Mouse (Mus musculus): Measurements from ENCODE around the gene Cadm2. TPM values are rescaled to one million over a fixed set of nuclear protein-coding genes. Genes with fewer than 3 reads are reported as not detected.

The Cadm2 gene
- total RNA-seq, 2 experiments from 2014 or later = 0.26 to 1.3 TPM

- intact Hi-C loops (cut with DNase I) = no loop called here
Observed at GRCm38 (mm10) chr16:66986879-66987278, 633.8 kb downstream of the Cadm2 start.

GRCm38 (mm10) chr16:66970912-66971311 is 649.8 kb downstream of the Cadm2 start:
- intact Hi-C loops (cut with DNase I) = no loop called here
- no peak for DNase-seq (ENCODE audit: low spot score)

More at GRCm38 (mm10) chr16:66986879-66987278, 633.8 kb downstream of the Cadm2 start:
- DNase-seq (ENCODE audit: low spot score) = no peak

GRCm38 (mm10) chr16:66969520-66970144 is 651.1 kb downstream of the Cadm2 start:
- no peak for DNase-seq (ENCODE audit: low spot score)
- intact Hi-C loops (cut with DNase I) = no loop called here

GRCm38 (mm10) chr16:66968336-66968735 is 652.4 kb downstream of the Cadm2 start:
- no peak for DNase-seq (ENCODE audit: low spot score)
- intact Hi-C loops (cut with DNase I) = no loop called here

GRCm38 (mm10) chr16:66967686-66968085 is 653.0 kb downstream of the Cadm2 start:
- intact Hi-C loops (cut with DNase I) = no loop called here
- DNase-seq (ENCODE audit: low spot score) = no peak

GRCm38 (mm10) chr16:66959146-66959545 is 661.6 kb downstream of the Cadm2 start:
- intact Hi-C loops (cut with DNase I) = no loop called here
- no peak for DNase-seq (ENCODE audit: low spot score)

GRCm38 (mm10) chr16:66955876-66956275 is 664.8 kb downstream of the Cadm2 start:
- intact Hi-C loops (cut with DNase I) = no loop called here
- DNase-seq (ENCODE audit: low spot score) = no peak

GRCm38 (mm10) chr16:66936332-66936731 is 684.4 kb downstream of the Cadm2 start:
- intact Hi-C loops (cut with DNase I) = no loop called here
- DNase-seq (ENCODE audit: low spot score) = no peak

GRCm38 (mm10) chr16:66925517-66925916 is 695.2 kb downstream of the Cadm2 start:
- intact Hi-C loops (cut with DNase I) = no loop called here

GRCm38 (mm10) chr16:66922753-66923152 is 698.0 kb downstream of the Cadm2 start:
- intact Hi-C loops (cut with DNase I) = no loop called here
- DNase-seq (ENCODE audit: low spot score) = no peak

More at GRCm38 (mm10) chr16:66925517-66925916, 695.2 kb downstream of the Cadm2 start:
- no peak for DNase-seq (ENCODE audit: low spot score)

GRCm38 (mm10) chr16:66921414-66921915 is 699.2 kb downstream of the Cadm2 start:
- DNase-seq (ENCODE audit: low spot score) = no peak
- intact Hi-C loops (cut with DNase I) = no loop called here

GRCm38 (mm10) chr16:66919889-66920402 is 700.8 kb downstream of the Cadm2 start:
- intact Hi-C loops (cut with DNase I) = no loop called here
- no peak for DNase-seq (ENCODE audit: low spot score)

- intact Hi-C loops (cut with DNase I) = no loop called here
- DNase-seq (ENCODE audit: low spot score) = no peak
Observed at GRCm38 (mm10) chr16:66901801-66902200, 718.9 kb downstream of the Cadm2 start.

GRCm38 (mm10) chr16:66900664-66901063 is 720.0 kb downstream of the Cadm2 start:
- DNase-seq (ENCODE audit: low spot score) = no peak
- intact Hi-C loops (cut with DNase I) = no loop called here

GRCm38 (mm10) chr16:66892359-66892758 is 728.3 kb downstream of the Cadm2 start:
- intact Hi-C loops (cut with DNase I) = no loop called here
- no peak for DNase-seq (ENCODE audit: low spot score)

GRCm38 (mm10) chr16:66891559-66892247 is 729.0 kb downstream of the Cadm2 start:
- intact Hi-C loops (cut with DNase I) = no loop called here

GRCm38 (mm10) chr16:66889907-66890306 is 730.8 kb downstream of the Cadm2 start:
- no peak for DNase-seq (ENCODE audit: low spot score)
- intact Hi-C loops (cut with DNase I) = no loop called here

More at GRCm38 (mm10) chr16:66891559-66892247, 729.0 kb downstream of the Cadm2 start:
- no peak for DNase-seq (ENCODE audit: low spot score)

GRCm38 (mm10) chr16:66882597-66882996 is 738.1 kb downstream of the Cadm2 start:
- DNase-seq (ENCODE audit: low spot score) = no peak
- intact Hi-C loops (cut with DNase I) = no loop called here

- intact Hi-C loops (cut with DNase I) = no loop called here
Observed at GRCm38 (mm10) chr16:66871201-66871600, 749.5 kb downstream of the Cadm2 start.

GRCm38 (mm10) chr16:66851047-66851446 is 769.7 kb downstream of the Cadm2 start:
- intact Hi-C loops (cut with DNase I) = no loop called here
- DNase-seq (ENCODE audit: low spot score) = no peak

More at GRCm38 (mm10) chr16:66871201-66871600, 749.5 kb downstream of the Cadm2 start:
- no peak for DNase-seq (ENCODE audit: low spot score)

- intact Hi-C loops (cut with DNase I) = no loop called here
- DNase-seq (ENCODE audit: low spot score) = no peak
Observed at GRCm38 (mm10) chr16:66824866-66825265, 795.8 kb downstream of the Cadm2 start.

Measured in heart, postnatal 25 days (tissue).